Mouse (Mus musculus): ENCODE measurements at regions not wholly inside any gene's neighbourhood (a gene's known extent, or its start where the extent isn't known, plus 50 kb on each side); places are given as distances from the start of the nearest gene placed in this dataset.

- no peaks in the 10 kb centered on the region for H3K4me1 ChIP-seq (ENCODE audit: insufficient read depth, low read depth, low read length)
- DNase-seq (ENCODE audit: low spot score) (no peak), ATAC-seq (ENCODE audit: extremely low read depth, insufficient number of reproducible peaks, low FRiP score, poor library complexity, severe bottlenecking) (no peak)
- H3K27me3 ChIP-seq (ENCODE audit: insufficient read depth, low read length) = peaks cover 22% of the 10 kb centered on the region
- no peaks in the 10 kb centered on the region for H3K36me3 ChIP-seq (replicated peaks)
- TF ChIP-seq POLR2AphosphoS5 (IDR thresholded peaks at IDR 0.05; ENCODE audit: insufficient replicate concordance, low read depth, low read length) (no peak), TAL1 (conservative IDR thresholded peaks at IDR 0.05; ENCODE audit: low read depth, low read length) (no peak)
- H3K9me3 ChIP-seq (replicated peaks) = no peaks in the 10 kb centered on the region
- no peak overlapping the region for H3K4me3 ChIP-seq (ENCODE audit: low read depth, low read length)
These were observed 416.5 kb downstream of the Gm45692 start for GRCm38 (mm10) chr8:26535816-26536215.

- peaks cover 14% of the 10 kb centered on the region for H3K27me3 ChIP-seq (ENCODE audit: insufficient read depth, low read length)
- no peak for TF ChIP-seq GATA2 (IDR thresholded peaks at IDR 0.05; ENCODE audit: borderline replicate concordance, low read depth, low read length)
- TF ChIP-seq CTCF (IDR thresholded peaks at IDR 0.05; ENCODE audit: low read depth, low read length) = no peak
- TF ChIP-seq TAL1 (conservative IDR thresholded peaks at IDR 0.05; ENCODE audit: low read depth, low read length) = no peak
- TF ChIP-seq POLR2AphosphoS5 (IDR thresholded peaks at IDR 0.05; ENCODE audit: insufficient replicate concordance, low read depth, low read length) = no peak
- no peak for TF ChIP-seq GATA1 (IDR thresholded peaks at IDR 0.05; ENCODE audit: borderline replicate concordance, low read length)
- no peaks in the 10 kb centered on the region for H3K4me1 ChIP-seq (ENCODE audit: insufficient read depth, low read depth, low read length)
- no peaks in the 10 kb centered on the region for H3K9me3 ChIP-seq (replicated peaks)
- no peak for ATAC-seq (ENCODE audit: extremely low read depth, insufficient number of reproducible peaks, low FRiP score, poor library complexity, severe bottlenecking)
- H3K36me3 ChIP-seq (replicated peaks) = no peaks in the 10 kb centered on the region
- DNase-seq (ENCODE audit: low spot score) = no peak
- no peak overlapping the region for H3K4me3 ChIP-seq (ENCODE audit: low read depth, low read length)
These were observed 423.4 kb upstream of the Zfp703 start for GRCm38 (mm10) chr8:26553691-26554090.

DNA sequence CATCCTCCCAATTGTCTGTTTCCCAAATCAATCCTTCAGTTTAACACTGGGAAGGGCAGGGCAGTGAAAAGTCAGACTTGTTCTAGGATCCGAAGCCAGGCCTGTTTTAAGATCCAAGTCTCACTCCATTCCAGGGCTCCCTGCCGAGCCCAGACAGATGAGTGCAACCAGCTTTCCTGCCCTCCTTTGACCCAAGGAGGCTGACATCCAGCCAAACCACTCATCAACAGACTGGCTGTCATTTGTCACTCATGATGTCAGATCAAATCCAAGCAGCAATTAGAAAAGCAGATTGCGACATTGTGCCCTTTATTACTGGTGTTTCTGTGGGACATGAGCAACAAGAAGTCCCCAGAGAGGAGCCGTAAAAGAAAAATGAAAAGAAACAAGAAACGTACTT is 417.9 kb upstream of the Zfp703 start:
- no peaks in the 10 kb centered on the region for H3K9me3 ChIP-seq (replicated peaks)
- no peaks in the 10 kb centered on the region for H3K4me1 ChIP-seq (ENCODE audit: insufficient read depth, low read depth, low read length)
- H3K27me3 ChIP-seq (ENCODE audit: insufficient read depth, low read length) = peaks cover 18% of the 10 kb centered on the region
- H3K36me3 ChIP-seq (replicated peaks) = no peaks in the 10 kb centered on the region
- DNase-seq (ENCODE audit: low spot score) = no peak
- TF ChIP-seq GATA2 (IDR thresholded peaks at IDR 0.05; ENCODE audit: borderline replicate concordance, low read depth, low read length) (no peak), CTCF (IDR thresholded peaks at IDR 0.05; ENCODE audit: low read depth, low read length) (no peak), POLR2AphosphoS5 (IDR thresholded peaks at IDR 0.05; ENCODE audit: insufficient replicate concordance, low read depth, low read length) (no peak), GATA1 (IDR thresholded peaks at IDR 0.05; ENCODE audit: borderline replicate concordance, low read length) (no peak), TAL1 (conservative IDR thresholded peaks at IDR 0.05; ENCODE audit: low read depth, low read length) (no peak)
- no peak for ATAC-seq (ENCODE audit: extremely low read depth, insufficient number of reproducible peaks, low FRiP score, poor library complexity, severe bottlenecking)
- H3K4me3 ChIP-seq (ENCODE audit: low read depth, low read length) = no peak overlapping the region

- Histone ChIP-seq H3K4me1 (ENCODE audit: insufficient read depth, low read depth, low read length) (no peaks in the 10 kb centered on the region), H3K36me3 (replicated peaks) (no peaks in the 10 kb centered on the region), H3K9me3 (replicated peaks) (no peaks in the 10 kb centered on the region), H3K4me3 (ENCODE audit: low read depth, low read length) (no peak overlapping the region), H3K27me3 (ENCODE audit: insufficient read depth, low read length) (peaks cover 32% of the 10 kb centered on the region)
- DNase-seq (ENCODE audit: low spot score) (no peak), ATAC-seq (ENCODE audit: extremely low read depth, insufficient number of reproducible peaks, low FRiP score, poor library complexity, severe bottlenecking) (no peak)
- no peak for TF ChIP-seq GATA2 (IDR thresholded peaks at IDR 0.05; ENCODE audit: borderline replicate concordance, low read depth, low read length)
- no peak for TF ChIP-seq POLR2AphosphoS5 (IDR thresholded peaks at IDR 0.05; ENCODE audit: insufficient replicate concordance, low read depth, low read length)
- TF ChIP-seq CTCF (IDR thresholded peaks at IDR 0.05; ENCODE audit: low read depth, low read length) = no peak
- TF ChIP-seq TAL1 (conservative IDR thresholded peaks at IDR 0.05; ENCODE audit: low read depth, low read length) = no peak
- TF ChIP-seq GATA1 (IDR thresholded peaks at IDR 0.05; ENCODE audit: borderline replicate concordance, low read length) = no peak
These were observed 414.0 kb upstream of the Zfp703 start for GRCm38 (mm10) chr8:26563151-26563550.

DNA sequence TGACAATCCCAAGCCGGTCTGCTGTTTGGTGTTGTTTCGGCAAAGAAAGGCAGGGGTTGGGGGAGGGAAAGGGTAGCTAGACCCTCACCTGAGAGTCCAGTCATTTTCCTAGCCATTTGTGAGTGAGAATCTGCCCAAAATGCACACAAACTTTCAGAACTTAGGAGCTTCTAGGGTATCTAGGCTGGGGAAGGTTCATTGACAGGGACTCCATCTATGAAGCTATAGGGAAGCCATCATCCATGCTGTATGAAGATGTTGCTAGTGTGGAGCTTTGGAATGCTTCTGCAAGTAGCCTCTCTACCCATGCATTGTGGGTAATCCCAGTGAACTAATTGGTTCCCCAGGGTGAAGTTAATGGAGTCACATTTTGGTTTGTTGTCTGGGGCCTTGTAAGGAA is 412.9 kb upstream of the Zfp703 start:
- no peaks in the 10 kb centered on the region for H3K4me1 ChIP-seq (ENCODE audit: insufficient read depth, low read depth, low read length)
- H3K27me3 ChIP-seq (ENCODE audit: insufficient read depth, low read length) = peaks cover 38% of the 10 kb centered on the region
- no peak for ATAC-seq (ENCODE audit: extremely low read depth, insufficient number of reproducible peaks, low FRiP score, poor library complexity, severe bottlenecking)

DNA sequence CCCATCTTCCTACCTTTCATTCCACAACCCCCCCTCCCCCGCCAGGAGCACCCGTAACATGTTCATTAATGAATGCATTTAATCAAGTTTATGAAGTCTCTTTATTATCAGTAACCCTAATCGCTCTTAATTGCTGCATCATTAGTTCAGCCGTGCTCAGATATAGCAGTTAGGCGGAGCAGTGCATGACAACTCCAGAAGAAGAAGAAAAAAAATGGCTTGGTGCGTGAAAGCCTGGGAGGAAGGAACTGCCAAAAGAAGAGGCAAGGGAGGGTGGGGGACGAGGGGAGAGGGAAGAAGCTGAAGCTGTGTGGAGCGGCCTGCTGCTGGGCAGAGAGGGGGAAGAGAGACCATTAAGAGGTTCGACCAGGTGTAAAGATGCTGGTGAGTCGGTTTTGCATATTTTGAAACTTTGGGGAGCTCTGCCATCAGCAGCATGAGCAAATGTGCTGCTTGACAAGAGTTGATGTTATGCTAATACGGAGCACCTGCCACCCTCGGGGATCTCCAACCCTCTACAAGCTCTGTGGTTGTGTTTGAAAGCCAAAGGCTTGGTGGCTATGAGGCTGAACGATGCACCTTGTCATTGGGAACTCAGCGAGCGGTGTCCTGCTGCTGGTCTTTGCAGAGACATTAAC is 408.6 kb upstream of the Zfp703 start:
- ATAC-seq (ENCODE audit: extremely low read depth, insufficient number of reproducible peaks, low FRiP score, poor library complexity, severe bottlenecking) = no peak
- peaks cover 53% of the 10 kb centered on the region for H3K27me3 ChIP-seq (ENCODE audit: insufficient read depth, low read length)
- H3K9me3 ChIP-seq (replicated peaks) = peaks cover 5% of the 10 kb centered on the region
- DNase-seq (ENCODE audit: low spot score) = no peak
- H3K4me1 ChIP-seq (ENCODE audit: insufficient read depth, low read depth, low read length) = no peaks in the 10 kb centered on the region
- TF ChIP-seq POLR2AphosphoS5 (IDR thresholded peaks at IDR 0.05; ENCODE audit: insufficient replicate concordance, low read depth, low read length) = no peak
- TF ChIP-seq CTCF (IDR thresholded peaks at IDR 0.05; ENCODE audit: low read depth, low read length) = no peak
- TF ChIP-seq TAL1 (conservative IDR thresholded peaks at IDR 0.05; ENCODE audit: low read depth, low read length) = no peak
- TF ChIP-seq GATA2 (IDR thresholded peaks at IDR 0.05; ENCODE audit: borderline replicate concordance, low read depth, low read length) = no peak
- no peak for TF ChIP-seq GATA1 (IDR thresholded peaks at IDR 0.05; ENCODE audit: borderline replicate concordance, low read length)
- H3K4me3 ChIP-seq (ENCODE audit: low read depth, low read length) = no peak overlapping the region
- no peaks in the 10 kb centered on the region for H3K36me3 ChIP-seq (replicated peaks)

More for the DNA sequence above, 412.9 kb upstream of the Zfp703 start:
- H3K4me3 ChIP-seq (ENCODE audit: low read depth, low read length) = no peak overlapping the region
- no peak for DNase-seq (ENCODE audit: low spot score)
- H3K36me3 ChIP-seq (replicated peaks) = no peaks in the 10 kb centered on the region
- no peaks in the 10 kb centered on the region for H3K9me3 ChIP-seq (replicated peaks)
- TF ChIP-seq GATA1 (IDR thresholded peaks at IDR 0.05; ENCODE audit: borderline replicate concordance, low read length) (no peak), POLR2AphosphoS5 (IDR thresholded peaks at IDR 0.05; ENCODE audit: insufficient replicate concordance, low read depth, low read length) (no peak), CTCF (IDR thresholded peaks at IDR 0.05; ENCODE audit: low read depth, low read length) (no peak), GATA2 (IDR thresholded peaks at IDR 0.05; ENCODE audit: borderline replicate concordance, low read depth, low read length) (no peak), TAL1 (conservative IDR thresholded peaks at IDR 0.05; ENCODE audit: low read depth, low read length) (no peak)
